Mouse (Mus musculus) limb, embryonic 14.5 days (tissue): ENCODE measurements around the gene Rab4a. TPM values are rescaled to one million over a fixed set of nuclear protein-coding genes. Genes with fewer than 3 reads are reported as not detected.
A peak's percentile ranks its signal among the peaks of the same experiment; 100 is the strongest.

Experiments used
- ATAC-seq: fragments of 200-750 bp; cut with Nextera tagmentation; 2 replicates; pipeline ENCODE4 v1.8.0; 2017; ENCODE audit warnings: low read depth, moderate number of reproducible peaks, moderate TSS enrichment; ENCODE audit not compliant: low FRiP score
- DNase-seq: peaks from one replicate; pipeline ENCODE4 v3.0.0-alpha.2; 2015; ENCODE audit warnings: low spot score
- H3K27ac ChIP-seq: fragments of 300-500 bp; sonication (generic); replicated peaks from 2 replicates; pipeline ENCODE4 v1.5.1; 2014; ENCODE audit warnings: low read depth, mild to moderate bottlenecking, low read length, moderate library complexity, mixed read lengths
- H3K27me3 ChIP-seq: fragments of 300-500 bp; sonication (generic); 2 replicates; pipeline ENCODE4 v1.6.1; 2014; ENCODE audit warnings: low read length, mixed read lengths; ENCODE audit not compliant: control insufficient read depth, insufficient read depth
- H3K36me3 ChIP-seq: fragments of 300-500 bp; sonication (generic); 2 replicates; pipeline ENCODE4 v1.6.1; 2014; ENCODE audit warnings: mild to moderate bottlenecking, low read length, moderate library complexity, mixed read lengths; ENCODE audit not compliant: control insufficient read depth, insufficient read depth
- H3K4me1 ChIP-seq: fragments of 300-500 bp; sonication (generic); 2 replicates; pipeline ENCODE4 v1.6.1; 2014; ENCODE audit warnings: antibody characterized with exemption, low read length, mixed read lengths; ENCODE audit not compliant: control insufficient read depth, insufficient read depth
- H3K4me2 ChIP-seq: fragments of 300-500 bp; sonication (generic); replicated peaks from 2 replicates; pipeline ENCODE4 v1.6.1; 2014; ENCODE audit warnings: low read depth, mild to moderate bottlenecking, low read length, moderate library complexity; ENCODE audit not compliant: severe bottlenecking
- H3K4me3 ChIP-seq: fragments of 300-500 bp; sonication (generic); replicated peaks from 2 replicates; pipeline ENCODE4 v1.5.1; 2014; ENCODE audit warnings: low read length
- H3K9ac ChIP-seq: fragments of 300-500 bp; sonication (generic); 2 replicates; pipeline ENCODE4 v1.6.1; 2014; ENCODE audit warnings: mild to moderate bottlenecking, low read depth, low read length, moderate library complexity; ENCODE audit not compliant: severe bottlenecking
- H3K9me3 ChIP-seq: fragments of 300-500 bp; sonication (generic); 2 replicates; pipeline ENCODE4 v1.6.1; 2016; ENCODE audit warnings: low read length; ENCODE audit not compliant: control insufficient read depth
- POLR2A ChIP-seq: fragments of 200-500 bp; IDR thresholded peaks from 2 replicates; pipeline ENCODE4 v1.8.0; 2012; ENCODE audit warnings: inconsistent platforms, mild to moderate bottlenecking, moderate library complexity, borderline replicate concordance; ENCODE audit not compliant: insufficient read depth, insufficient read length; ENCODE audit errors: extremely low read depth
- WGBS: fragments of 180-500 bp; shearing (Covaris S2); extraction: QIAGEN DNeasy Blood & Tissue Kit; methylation state at CpG from one replicate; pipeline ENCODE4 v1.1.7; 2014; 5-methylcytosine and 5-hydroxymethylcytosine counted together
- polyA plus RNA-seq, 2 experiments: library from polyadenylated mRNA; depleted of rRNA in 1 of 2; stranded (reverse) in 1 of 2; unstranded in 1 of 2; fragments of >200 nt; fragmentation: Nextera tagmentation in 1 of 2; extraction: Ambion mirVana in 1 of 2; gene quantifications; 2 replicates each; pipeline versions ENCODE4 v1.2.1 to v1.2.3; 2012 to 2014

Gene Rab4a
- polyA plus RNA-seq, 2 experiments = 29.5 to 45.5 TPM

DNA sequence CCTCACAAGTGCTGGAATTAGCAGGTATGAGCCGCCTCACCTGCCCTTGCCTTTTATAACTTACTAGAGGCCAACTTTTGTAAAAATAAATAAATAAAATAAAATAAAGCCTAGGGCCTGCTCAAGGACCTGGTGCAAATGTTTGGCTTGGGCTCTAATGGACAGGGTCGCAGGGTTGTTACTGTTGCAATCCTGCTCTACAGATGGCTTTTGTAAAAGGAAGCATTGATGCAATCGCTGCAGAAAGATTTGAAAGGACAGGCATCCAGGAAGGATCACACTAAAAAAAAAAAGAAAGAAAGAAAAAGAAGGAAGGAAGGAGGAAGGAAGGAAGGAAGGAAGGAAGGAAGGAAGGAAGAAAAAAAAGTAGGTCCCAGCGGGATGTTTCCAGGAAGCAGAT lies 54.6 kb downstream of the Rab4a start:
- ATAC-seq (no peak), DNase-seq (no peak)
- Histone ChIP-seq H3K9me3 (no peaks in the 10 kb centered on the region), H3K4me2 (peak overlapping the region; percentile 85), H3K36me3 (no peaks in the 10 kb centered on the region), H3K27ac (no peak overlapping the region), H3K4me3 (peak overlapping the region; percentile 82), H3K27me3 (no peaks in the 10 kb centered on the region; the same call in 1 of the 2 replicates), H3K4me1 (0 out of 2 replicates have a peak, but pooled peaks cover 4% of the 10 kb centered on the region), H3K9ac (no peak overlapping the region; the same call in 1 of the 2 replicates)
- TF ChIP-seq POLR2A = no peak
- WGBS = 73% methylated on average over 4 of the region's 4 CpGs

- Histone ChIP-seq H3K4me2 (no peak overlapping the region), H3K4me1 (no peaks in the 10 kb centered on the region), H3K27me3 (no peaks in the 10 kb centered on the region), H3K36me3 (no peaks in the 10 kb centered on the region), H3K4me3 (no peak overlapping the region), H3K9me3 (no peaks in the 10 kb centered on the region), H3K9ac (no peak overlapping the region), H3K27ac (no peak overlapping the region)
- WGBS = 77% methylated on average over 7 of the region's 7 CpGs
- DNase-seq = no peak
- no peak for TF ChIP-seq POLR2A
- no peak for ATAC-seq
Observed at GRCm38 (mm10) chr8:123865786-123866185, 60.0 kb downstream of the Rab4a start.

GRCm38 (mm10) chr8:123866971-123867370 lies 61.2 kb downstream of the Rab4a start:
- no peaks in the 10 kb centered on the region for H3K36me3 ChIP-seq
- no peak for DNase-seq
- H3K9ac ChIP-seq = no peak overlapping the region
- no peak overlapping the region for H3K27ac ChIP-seq
- no peak overlapping the region for H3K4me3 ChIP-seq
- H3K4me2 ChIP-seq = no peak overlapping the region
- no peaks in the 10 kb centered on the region for H3K4me1 ChIP-seq
- 41% methylated on average over 5 of the region's 5 CpGs for WGBS
- no peaks in the 10 kb centered on the region for H3K27me3 ChIP-seq
- no peaks in the 10 kb centered on the region for H3K9me3 ChIP-seq
- TF ChIP-seq POLR2A = no peak
- ATAC-seq = no peak

DNA sequence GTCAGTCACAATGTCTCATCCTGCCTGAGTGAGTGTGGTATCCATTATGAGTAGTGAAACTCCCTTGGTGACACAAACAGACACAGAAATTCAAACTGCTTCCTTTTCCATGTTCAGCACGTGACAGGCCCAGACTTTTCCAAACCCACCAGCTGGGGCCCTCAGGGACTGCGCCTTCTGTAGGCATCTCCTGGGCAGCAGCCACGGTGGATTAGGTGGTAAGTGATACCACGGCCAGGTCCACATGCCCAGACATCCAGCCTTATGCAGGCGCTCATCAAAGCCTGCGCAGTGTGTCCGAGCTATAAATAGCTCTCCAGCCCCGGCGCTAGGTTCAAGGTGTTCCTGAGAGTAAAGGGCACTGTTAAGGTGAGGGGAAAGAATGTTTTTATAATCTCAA lies 66.3 kb downstream of the Rab4a start:
- WGBS = 65% methylated on average over 9 of the region's 9 CpGs
- H3K36me3 ChIP-seq = no peaks in the 10 kb centered on the region
- ATAC-seq (peak; percentile 63), DNase-seq (no peak)
- no peak overlapping the region for H3K4me2 ChIP-seq
- no peak for TF ChIP-seq POLR2A
- H3K9ac ChIP-seq = no peak overlapping the region
- H3K27me3 ChIP-seq = no peaks in the 10 kb centered on the region
- no peaks in the 10 kb centered on the region for H3K9me3 ChIP-seq
- H3K27ac ChIP-seq = no peak overlapping the region
- no peak overlapping the region for H3K4me3 ChIP-seq
- H3K4me1 ChIP-seq = no peaks in the 10 kb centered on the region

- Histone ChIP-seq H3K4me1 (no peaks in the 10 kb centered on the region), H3K27ac (no peak overlapping the region), H3K27me3 (no peaks in the 10 kb centered on the region), H3K36me3 (no peaks in the 10 kb centered on the region), H3K4me3 (no peak overlapping the region), H3K9ac (no peak overlapping the region), H3K4me2 (no peak overlapping the region), H3K9me3 (no peaks in the 10 kb centered on the region)
- ATAC-seq = no peak
- DNase-seq = no peak
- TF ChIP-seq POLR2A = no peak
- WGBS = 81% methylated on average over 6 of the region's 6 CpGs
Observed at GRCm38 (mm10) chr8:123873364-123873763, 67.6 kb downstream of the Rab4a start.

DNA sequence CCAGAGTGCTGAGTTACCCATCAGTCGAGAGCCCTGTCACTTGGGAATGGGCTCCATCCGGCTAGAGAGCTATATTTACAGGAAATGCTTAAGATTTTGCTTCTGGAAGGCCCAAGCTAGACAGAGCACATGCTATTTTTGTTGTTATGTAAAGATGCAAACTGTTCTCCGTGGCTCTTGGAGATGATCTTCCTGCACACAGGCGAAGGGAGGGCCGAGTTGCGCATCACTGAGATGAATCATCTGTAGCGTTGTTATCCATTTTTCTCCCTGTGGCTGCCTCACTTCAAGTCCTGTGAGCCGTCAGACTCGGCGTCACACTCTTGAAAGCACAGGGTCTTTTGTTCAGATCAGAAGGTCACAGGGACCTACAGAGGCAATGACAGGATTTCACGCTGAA lies 68.5 kb downstream of the Rab4a start:
- TF ChIP-seq POLR2A = no peak
- Histone ChIP-seq H3K9ac (no peak overlapping the region), H3K9me3 (no peaks in the 10 kb centered on the region), H3K27me3 (no peaks in the 10 kb centered on the region), H3K4me1 (no peaks in the 10 kb centered on the region), H3K4me2 (no peak overlapping the region), H3K36me3 (no peaks in the 10 kb centered on the region), H3K27ac (no peak overlapping the region), H3K4me3 (no peak overlapping the region)
- DNase-seq = no peak
- ATAC-seq = no peak
- WGBS = 83% methylated on average over 11 of the region's 11 CpGs
